Mouse (Mus musculus): ENCODE data around the gene Caap1. TPM values are rescaled to one million over a fixed set of nuclear protein-coding genes. Genes with fewer than 3 reads are reported as not detected.

Gene Caap1
- polyA plus RNA-seq, 1 experiment: 2.2 TPM

DNA sequence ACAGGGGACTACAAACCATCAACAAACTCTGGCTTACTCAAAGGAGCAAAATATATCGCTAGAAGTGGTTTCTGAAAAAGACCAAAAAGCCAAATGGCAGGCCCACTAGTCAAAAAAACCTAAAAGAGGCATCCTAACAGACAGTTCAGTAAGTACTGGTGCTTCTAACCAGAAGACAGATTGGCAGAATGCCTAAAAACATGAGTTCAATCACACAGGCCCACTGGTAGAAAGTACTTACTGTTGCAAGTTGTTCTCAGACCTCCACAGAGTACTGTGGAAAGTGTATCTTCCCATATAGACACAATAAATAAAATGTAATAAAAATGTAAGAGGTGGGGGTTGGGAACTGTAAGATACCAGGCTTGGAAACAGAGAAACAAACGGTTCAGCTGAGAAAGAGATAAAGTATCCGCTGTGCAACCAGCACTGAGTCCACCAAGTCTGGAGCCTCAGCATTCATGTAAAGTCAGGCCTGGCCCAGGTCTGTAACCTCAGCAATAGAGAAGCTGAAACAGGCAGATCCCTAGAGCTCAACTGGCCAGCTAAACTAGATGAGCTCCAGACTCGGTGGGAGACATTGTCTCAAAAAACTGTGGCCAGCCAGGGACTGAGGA is 35.3 kb upstream of the Caap1 start:
- H3K27me3 ChIP-seq (ENCODE audit: control insufficient read depth, insufficient read depth, low read length): no peaks in the 10 kb centered on the region
- H3K4me3 ChIP-seq (ENCODE audit: control insufficient read depth, low read depth, low read length): no peak overlapping the region
- no peaks in the 10 kb centered on the region for H3K36me3 ChIP-seq (ENCODE audit: control insufficient read depth, insufficient read depth, low read length)
- TF ChIP-seq CTCF (IDR thresholded peaks at IDR 0.05; ENCODE audit: control insufficient read depth, insufficient read depth, insufficient replicate concordance, low read depth, low read length) (no peak), POLR2A (IDR thresholded peaks at IDR 0.05; ENCODE audit: control insufficient read depth, low read depth, low read length) (no peak)
- no peak overlapping the region for H3K27ac ChIP-seq (ENCODE audit: control insufficient read depth, insufficient read depth, low read depth, low read length)
- H3K4me1 ChIP-seq (ENCODE audit: control insufficient read depth, insufficient read depth, low read length): no peaks in the 10 kb centered on the region

DNA sequence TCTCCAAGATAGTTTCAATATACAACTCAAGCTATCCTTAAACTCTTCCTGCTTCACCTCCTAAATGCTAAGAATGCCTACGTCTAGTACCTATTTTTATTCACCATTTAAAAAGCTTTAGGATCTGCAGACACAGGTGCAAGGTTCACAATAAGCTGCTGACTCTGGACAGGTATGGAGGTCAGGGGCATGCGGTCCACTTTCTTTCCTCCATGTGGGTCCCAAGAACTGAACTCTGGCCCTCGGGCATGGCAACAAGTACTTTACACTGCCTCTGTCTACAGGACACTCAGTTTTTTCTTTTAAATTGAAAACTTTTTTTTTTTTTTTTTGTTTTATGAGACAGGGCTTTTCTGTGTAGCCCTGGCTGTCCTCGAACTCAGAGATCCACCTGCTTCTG is 16.1 kb upstream of the Caap1 start:
- no peaks in the 10 kb centered on the region for H3K4me1 ChIP-seq (ENCODE audit: control insufficient read depth, insufficient read depth, low read length)
- no peaks in the 10 kb centered on the region; the same call in 1 of the 2 replicates for H3K36me3 ChIP-seq (ENCODE audit: control insufficient read depth, insufficient read depth, low read length)
- TF ChIP-seq CTCF (IDR thresholded peaks at IDR 0.05; ENCODE audit: control insufficient read depth, insufficient read depth, insufficient replicate concordance, low read depth, low read length): no peak
- TF ChIP-seq POLR2A (IDR thresholded peaks at IDR 0.05; ENCODE audit: control insufficient read depth, low read depth, low read length): no peak
- H3K27me3 ChIP-seq (ENCODE audit: control insufficient read depth, insufficient read depth, low read length): no peaks in the 10 kb centered on the region
- no peak overlapping the region for H3K27ac ChIP-seq (ENCODE audit: control insufficient read depth, insufficient read depth, low read depth, low read length)
- H3K4me3 ChIP-seq (ENCODE audit: control insufficient read depth, low read depth, low read length): no peak overlapping the region

DNA sequence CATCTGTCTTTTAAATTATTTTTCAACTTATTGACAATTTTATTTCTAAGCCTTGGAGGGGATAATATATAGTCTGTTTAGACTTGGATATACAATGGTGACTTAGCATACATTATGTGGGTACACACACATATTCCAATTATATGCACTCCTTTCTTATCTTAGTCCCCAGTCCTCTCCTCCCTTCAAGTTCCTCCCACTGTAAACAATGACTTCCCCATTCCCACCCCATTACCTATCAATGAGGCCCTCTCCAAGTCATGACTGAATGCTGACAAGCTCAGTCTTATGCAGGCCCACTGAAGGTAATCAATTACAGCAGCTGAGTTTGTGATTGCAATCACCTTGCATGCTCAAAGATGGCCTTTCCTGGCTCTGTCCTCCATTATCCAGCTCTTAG is 7.7 kb upstream of the Caap1 start:
- Histone ChIP-seq H3K27ac (ENCODE audit: control insufficient read depth, insufficient read depth, low read depth, low read length) (no peak overlapping the region), H3K4me3 (ENCODE audit: control insufficient read depth, low read depth, low read length) (no peak overlapping the region), H3K36me3 (ENCODE audit: control insufficient read depth, insufficient read depth, low read length) (no peaks in the 10 kb centered on the region), H3K27me3 (ENCODE audit: control insufficient read depth, insufficient read depth, low read length) (no peaks in the 10 kb centered on the region), H3K4me1 (ENCODE audit: control insufficient read depth, insufficient read depth, low read length) (no peaks in the 10 kb centered on the region)
- TF ChIP-seq CTCF (IDR thresholded peaks at IDR 0.05; ENCODE audit: control insufficient read depth, insufficient read depth, insufficient replicate concordance, low read depth, low read length) (no peak), POLR2A (IDR thresholded peaks at IDR 0.05; ENCODE audit: control insufficient read depth, low read depth, low read length) (no peak)

DNA sequence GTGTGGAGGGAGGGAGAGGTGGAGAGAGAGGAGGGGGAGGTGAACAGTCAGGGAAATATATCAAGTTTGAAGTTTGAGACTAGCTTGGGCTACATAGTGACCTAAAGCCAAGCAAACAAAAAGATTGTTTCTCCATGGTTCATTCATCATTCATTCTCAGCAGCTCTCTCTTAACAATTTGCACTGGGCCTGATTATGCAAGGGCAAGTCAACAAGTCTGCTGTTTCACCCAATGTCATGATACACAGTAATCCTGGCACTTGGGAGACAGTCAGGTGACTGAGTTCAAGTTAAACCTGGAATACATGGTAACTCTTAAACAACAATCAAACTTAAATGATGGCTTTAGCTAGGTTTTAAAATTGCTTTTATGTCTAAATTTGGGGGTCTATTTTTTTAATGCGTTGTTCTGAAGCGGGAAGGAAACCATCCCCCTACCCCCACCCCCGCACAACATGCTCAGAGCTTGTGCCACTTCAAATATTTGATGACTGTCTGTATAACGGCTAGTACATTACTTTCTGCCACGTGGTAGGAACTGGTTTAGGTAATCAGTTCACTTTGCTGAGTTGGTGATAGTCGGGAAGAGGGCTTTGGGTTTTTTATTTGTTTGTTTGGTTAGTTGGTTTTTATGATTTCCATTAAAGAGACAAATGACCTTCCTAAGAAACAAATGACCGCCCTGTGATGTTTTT is 5.5 kb upstream of the Caap1 start:
- no peak for TF ChIP-seq CTCF (IDR thresholded peaks at IDR 0.05; ENCODE audit: control insufficient read depth, insufficient read depth, insufficient replicate concordance, low read depth, low read length)
- H3K36me3 ChIP-seq (ENCODE audit: control insufficient read depth, insufficient read depth, low read length): no peaks in the 10 kb centered on the region
- H3K4me3 ChIP-seq (ENCODE audit: control insufficient read depth, low read depth, low read length): no peak overlapping the region
- no peaks in the 10 kb centered on the region for H3K4me1 ChIP-seq (ENCODE audit: control insufficient read depth, insufficient read depth, low read length)
- H3K27ac ChIP-seq (ENCODE audit: control insufficient read depth, insufficient read depth, low read depth, low read length): no peak overlapping the region
- H3K27me3 ChIP-seq (ENCODE audit: control insufficient read depth, insufficient read depth, low read length): no peaks in the 10 kb centered on the region

DNA sequence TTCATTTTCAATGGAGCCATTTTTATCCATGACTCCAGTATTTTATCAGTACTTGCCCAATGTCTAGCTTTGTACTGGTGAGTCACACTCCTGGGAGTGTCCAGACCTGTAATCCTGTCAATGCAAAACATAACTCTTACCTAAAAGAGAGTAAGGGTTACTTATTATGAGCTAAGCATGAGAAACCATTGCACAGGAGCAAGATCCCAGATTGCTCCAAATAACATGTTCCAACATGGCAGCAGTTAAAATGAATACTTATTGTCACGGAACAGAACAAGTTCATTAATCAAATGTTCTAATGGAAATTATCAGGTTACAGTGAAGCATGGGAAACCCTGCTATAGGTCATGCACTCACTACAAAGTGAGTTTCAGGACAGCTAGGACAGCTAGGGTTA is 3.7 kb upstream of the Caap1 start:
- H3K4me1 ChIP-seq (ENCODE audit: control insufficient read depth, insufficient read depth, low read length): no peaks in the 10 kb centered on the region
- no peak for TF ChIP-seq POLR2A (IDR thresholded peaks at IDR 0.05; ENCODE audit: control insufficient read depth, low read depth, low read length)
- no peak for TF ChIP-seq CTCF (IDR thresholded peaks at IDR 0.05; ENCODE audit: control insufficient read depth, insufficient read depth, insufficient replicate concordance, low read depth, low read length)
- no peak overlapping the region for H3K4me3 ChIP-seq (ENCODE audit: control insufficient read depth, low read depth, low read length)
- no peaks in the 10 kb centered on the region for H3K36me3 ChIP-seq (ENCODE audit: control insufficient read depth, insufficient read depth, low read length)
- no peak overlapping the region for H3K27ac ChIP-seq (ENCODE audit: control insufficient read depth, insufficient read depth, low read depth, low read length)
- no peaks in the 10 kb centered on the region for H3K27me3 ChIP-seq (ENCODE audit: control insufficient read depth, insufficient read depth, low read length)

DNA sequence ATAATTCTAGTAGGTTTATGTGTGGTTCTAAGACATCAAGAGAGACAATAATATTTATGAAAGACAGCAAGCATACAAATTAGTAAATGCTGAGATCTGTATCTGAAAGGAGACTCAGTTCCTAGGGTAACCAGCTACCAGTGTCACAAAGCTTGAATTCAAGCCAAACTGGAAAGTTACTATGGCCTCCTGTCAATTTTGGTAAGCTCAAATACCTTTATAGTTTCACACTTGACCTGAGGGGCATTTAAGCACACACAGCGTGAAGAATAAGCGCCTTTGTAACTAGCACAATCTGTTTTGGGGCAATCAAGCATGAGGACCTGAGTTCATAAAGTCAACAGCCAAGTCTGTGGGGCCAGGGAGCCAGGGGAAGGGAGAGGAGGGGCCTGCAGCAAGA is 2.7 kb upstream of the Caap1 start:
- H3K27ac ChIP-seq (ENCODE audit: control insufficient read depth, insufficient read depth, low read depth, low read length): no peak overlapping the region
- no peaks in the 10 kb centered on the region for H3K4me1 ChIP-seq (ENCODE audit: control insufficient read depth, insufficient read depth, low read length)
- H3K27me3 ChIP-seq (ENCODE audit: control insufficient read depth, insufficient read depth, low read length): no peaks in the 10 kb centered on the region
- H3K4me3 ChIP-seq (ENCODE audit: control insufficient read depth, low read depth, low read length): no peak overlapping the region
- TF ChIP-seq CTCF (IDR thresholded peaks at IDR 0.05; ENCODE audit: control insufficient read depth, insufficient read depth, insufficient replicate concordance, low read depth, low read length) (no peak), POLR2A (IDR thresholded peaks at IDR 0.05; ENCODE audit: control insufficient read depth, low read depth, low read length) (no peak)
- no peaks in the 10 kb centered on the region for H3K36me3 ChIP-seq (ENCODE audit: control insufficient read depth, insufficient read depth, low read length)

DNA sequence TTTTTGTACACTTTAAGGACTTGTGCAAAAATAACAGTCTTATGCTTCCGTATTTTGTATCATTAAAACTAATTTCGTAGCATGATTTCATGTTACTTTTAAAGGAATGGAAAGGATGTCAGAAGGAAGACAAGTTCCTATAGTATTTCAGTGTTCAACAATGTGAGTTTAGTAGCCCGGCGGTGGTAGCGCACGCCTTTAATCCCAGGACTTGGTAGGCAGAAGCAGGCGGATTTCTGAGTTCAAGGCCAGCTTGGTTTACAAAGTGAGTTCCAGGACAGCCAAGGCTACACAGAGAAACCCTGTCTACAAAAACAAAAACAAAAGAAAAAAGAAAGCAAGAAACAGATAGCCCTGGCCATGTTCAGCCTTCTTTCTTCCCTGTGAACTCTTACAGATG is 549 bp upstream of the Caap1 start:
- Histone ChIP-seq H3K27me3 (ENCODE audit: control insufficient read depth, insufficient read depth, low read length) (no peaks in the 10 kb centered on the region), H3K36me3 (ENCODE audit: control insufficient read depth, insufficient read depth, low read length) (no peaks in the 10 kb centered on the region), H3K4me1 (ENCODE audit: control insufficient read depth, insufficient read depth, low read length) (no peaks in the 10 kb centered on the region), H3K27ac (ENCODE audit: control insufficient read depth, insufficient read depth, low read depth, low read length) (no peak overlapping the region), H3K4me3 (ENCODE audit: control insufficient read depth, low read depth, low read length) (peak overlapping the region; percentile 58)
- no peak for TF ChIP-seq CTCF (IDR thresholded peaks at IDR 0.05; ENCODE audit: control insufficient read depth, insufficient read depth, insufficient replicate concordance, low read depth, low read length)
- TF ChIP-seq POLR2A (IDR thresholded peaks at IDR 0.05; ENCODE audit: control insufficient read depth, low read depth, low read length): no peak

Data from testis, adult 2 months (tissue).